Mouse (Mus musculus) right cerebral cortex, postnatal 36 days (tissue): ENCODE measurements at regions not wholly inside any gene's neighbourhood (a gene's known extent, or its start where the extent isn't known, plus 50 kb on each side); places are given as distances from the start of the nearest gene placed in this dataset.

Experiments used
- DNase-seq, 2 experiments: peaks; one replicate each; pipeline ENCODE4 v3.0.0; 2022; ENCODE audit warnings: low spot score in 2 of 2, mixed read lengths in 1 of 2

- DNase-seq: no peak
Observed at GRCm38 (mm10) chr9:120628794-120629560, 57.7 kb downstream of the Rpl14 start.

DNA sequence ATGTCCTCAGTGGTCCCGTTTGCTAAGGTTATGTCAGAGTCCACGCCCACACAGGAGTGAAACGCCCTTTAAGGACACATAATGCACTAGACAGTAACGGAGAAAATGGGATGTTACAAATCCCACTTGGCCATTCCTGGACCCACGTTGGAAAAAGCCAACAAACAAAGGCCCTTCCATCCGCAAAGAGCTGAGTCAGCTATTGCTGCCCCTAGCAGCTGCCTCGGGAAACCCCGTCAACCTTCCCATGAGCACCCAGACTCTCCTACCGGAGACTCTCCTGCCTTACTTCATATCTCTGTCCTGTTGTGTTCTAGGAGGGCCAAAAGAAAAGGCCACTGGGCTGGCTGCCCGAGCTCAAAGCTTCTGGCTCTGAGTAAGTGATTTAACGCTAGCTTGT is 58.4 kb downstream of the Rpl14 start:
- no peak for DNase-seq

DNA sequence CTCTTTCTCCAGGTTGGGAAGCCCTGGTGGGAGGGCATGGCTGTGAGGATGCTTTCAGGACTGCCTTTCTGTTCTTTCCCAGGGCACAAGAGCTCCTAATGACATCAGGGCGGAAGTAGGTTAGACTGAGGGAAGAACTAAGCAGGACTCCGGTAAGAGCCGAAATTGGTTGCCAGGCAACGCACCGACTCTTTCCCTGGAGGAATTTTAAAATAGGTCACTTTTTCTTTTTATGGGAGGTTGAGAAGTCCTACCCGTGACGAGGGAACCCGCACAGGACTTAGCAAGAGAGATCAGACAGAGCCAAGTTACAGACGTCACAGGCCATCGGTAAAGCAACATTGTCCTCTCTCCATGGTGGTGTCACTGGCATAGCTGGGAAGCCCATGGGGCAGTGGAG is 61.6 kb downstream of the Rpl14 start:
- DNase-seq: peak in 1 of 2 experiments; percentile 82

DNA sequence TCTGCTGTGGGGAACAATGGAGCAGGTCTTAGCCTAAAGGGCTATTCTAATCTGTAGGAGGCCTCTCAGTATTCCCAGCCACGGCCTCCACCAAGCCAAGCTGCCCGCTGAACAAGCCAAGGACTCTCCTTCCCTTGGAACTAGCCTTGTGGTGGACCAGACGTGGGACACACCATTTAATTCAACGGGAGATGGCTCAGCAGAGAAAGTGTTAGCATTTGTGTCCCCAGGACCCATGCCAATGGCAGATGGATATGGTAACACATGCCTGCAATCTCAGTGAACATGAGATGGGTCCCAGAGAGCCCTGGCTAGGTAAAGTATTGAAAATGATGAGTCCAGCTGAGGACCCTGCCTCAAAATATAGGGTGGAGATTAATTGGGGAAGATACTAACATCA is 71.4 kb downstream of the Rpl14 start:
- DNase-seq: no peak

DNA sequence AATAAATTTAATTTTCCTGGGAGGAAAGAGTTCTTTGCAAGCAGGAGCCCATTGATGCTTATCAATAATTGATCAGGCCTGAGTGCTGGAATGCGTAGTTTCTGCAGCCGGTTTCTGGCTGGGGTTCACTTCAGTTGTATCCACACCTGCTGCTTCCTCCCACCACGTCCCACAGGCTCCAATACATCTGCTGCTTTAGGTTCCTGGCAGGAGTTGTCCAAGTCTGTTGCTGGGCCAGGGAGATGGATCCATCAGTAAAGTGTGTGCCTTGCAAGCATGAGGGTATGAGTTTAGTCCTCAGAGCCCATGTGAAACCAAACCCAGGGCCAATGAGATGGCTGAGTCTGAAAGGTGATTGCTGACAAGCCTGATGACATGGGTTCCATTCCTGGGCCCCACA is 72.1 kb downstream of the Rpl14 start:
- DNase-seq: no peak

GRCm38 (mm10) chr9:120645776-120646175 is 74.5 kb downstream of the Rpl14 start:
- DNase-seq: no peak

DNA sequence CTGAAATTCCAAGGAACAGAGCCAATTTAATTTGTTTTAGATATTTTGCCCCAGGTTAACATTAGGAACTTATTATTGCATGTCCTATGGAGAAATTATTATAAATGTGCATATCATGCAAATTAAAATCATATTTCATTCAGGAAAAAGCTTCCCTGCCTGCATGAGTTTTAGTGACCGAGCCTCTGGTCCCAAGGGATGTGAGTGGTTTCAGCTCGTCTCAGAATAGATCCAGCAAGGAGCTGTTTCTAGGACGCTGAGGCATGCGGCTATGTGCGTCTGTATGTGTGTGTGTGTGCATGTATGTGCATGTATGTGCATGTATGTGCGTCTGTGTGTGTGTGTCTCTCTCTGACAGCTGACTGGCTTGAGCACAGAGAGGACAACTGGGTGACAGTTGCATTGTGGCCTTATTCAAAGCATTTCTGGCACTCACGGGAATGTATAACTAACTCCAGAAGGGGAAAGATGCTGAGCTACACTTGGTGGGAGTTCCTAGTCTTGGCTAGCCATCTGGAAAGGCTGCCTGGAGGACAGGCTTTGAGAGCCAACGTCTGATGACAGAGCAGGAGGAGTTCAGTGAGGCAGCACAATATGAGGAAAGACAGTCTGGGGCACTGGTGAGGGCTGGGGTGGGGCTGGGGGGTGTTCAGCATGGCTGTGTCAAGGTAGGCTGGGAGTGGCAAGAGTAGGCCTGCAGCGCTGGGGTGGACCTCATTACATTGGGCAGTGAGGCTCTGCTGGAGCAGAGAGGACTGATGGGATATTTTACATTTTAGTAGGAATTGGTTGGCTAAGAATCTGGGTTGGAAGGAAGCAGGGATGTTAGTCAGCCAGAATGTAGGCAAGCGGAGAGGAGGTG is 75.8 kb downstream of the Rpl14 start:
- DNase-seq: no peak

DNA sequence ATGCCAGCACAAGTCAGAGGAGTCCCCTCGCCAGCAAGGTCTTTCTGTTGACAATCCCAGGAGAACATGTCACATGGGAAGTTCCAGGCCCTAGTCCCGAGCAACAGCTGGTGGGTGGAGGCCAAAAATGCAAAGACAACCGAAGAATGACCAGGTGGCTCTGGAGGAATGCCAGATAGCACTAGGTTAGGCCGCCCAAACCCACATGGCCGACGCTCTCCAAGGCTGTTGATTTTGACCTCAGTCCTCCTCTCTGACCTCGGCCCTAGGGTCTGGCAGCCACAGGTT is 76.4 kb downstream of the Rpl14 start:
- DNase-seq: no peak

- no peak for DNase-seq
Observed at GRCm38 (mm10) chr9:120652733-120653132, 81.5 kb downstream of the Rpl14 start.

DNA sequence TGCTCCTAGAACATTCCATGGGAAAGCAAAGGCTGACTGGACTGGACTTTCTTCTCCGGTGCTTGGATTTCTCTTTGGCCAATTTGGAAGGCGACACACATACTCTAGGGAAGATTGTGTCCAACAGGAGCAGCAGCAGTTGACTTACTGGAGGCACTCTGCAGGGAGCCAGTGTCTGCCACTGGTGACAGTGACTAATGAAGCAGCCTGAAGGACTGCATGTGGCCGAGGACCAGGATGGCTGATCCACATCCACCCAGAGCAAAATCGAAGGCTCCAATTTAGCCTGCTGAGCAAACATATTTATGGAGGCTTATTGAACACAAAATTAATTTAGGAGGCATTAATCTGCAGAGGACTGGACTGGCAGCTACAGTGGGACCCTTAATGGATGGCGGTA is 81.9 kb downstream of the Rpl14 start:
- no peak for DNase-seq

DNA sequence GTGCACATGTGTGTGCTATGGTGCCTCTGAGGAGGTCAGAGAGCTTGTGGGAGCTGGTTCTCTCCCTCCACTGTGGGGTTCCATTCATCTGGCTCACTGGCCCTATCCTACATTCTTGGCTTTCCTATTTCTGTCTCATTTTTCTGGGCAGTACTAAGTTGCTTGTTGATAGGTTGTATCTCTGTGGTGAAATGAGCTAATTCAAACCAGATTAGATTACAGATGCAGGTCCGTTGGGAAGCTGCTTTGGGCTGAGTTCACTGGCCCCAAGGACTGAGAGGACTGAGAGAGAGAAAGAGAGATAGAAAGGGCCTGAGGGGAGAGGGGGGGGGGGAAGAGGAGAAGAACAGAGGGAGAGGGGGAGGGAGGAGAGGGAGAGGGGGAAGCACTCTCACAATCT is 83.5 kb downstream of the Rpl14 start:
- no peak for DNase-seq

DNA sequence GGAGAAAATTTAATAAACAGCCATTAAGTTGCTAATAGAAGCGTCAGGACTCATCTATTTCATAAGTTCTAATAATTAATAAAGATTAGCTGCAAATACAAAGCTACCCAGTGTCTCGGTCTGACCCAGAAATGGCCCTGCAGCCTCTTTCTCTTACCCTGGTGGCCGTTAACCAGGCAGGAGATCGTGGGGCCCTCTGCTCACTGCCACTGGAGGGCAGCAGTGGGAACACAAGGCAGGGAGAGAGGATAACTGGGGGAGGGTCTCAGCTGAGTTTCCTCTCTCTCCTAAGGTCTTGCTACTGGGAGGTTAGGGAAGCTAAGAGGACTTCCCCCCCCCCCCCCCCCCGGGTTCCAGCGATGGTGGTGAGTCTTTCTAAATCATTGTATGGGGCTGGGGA is 85.7 kb downstream of the Rpl14 start:
- DNase-seq: no peak

- no peak for DNase-seq
Observed at GRCm38 (mm10) chr9:120657786-120658185, 86.5 kb downstream of the Rpl14 start.

GRCm38 (mm10) chr9:120658576-120658975 is 87.3 kb downstream of the Rpl14 start:
- no peak for DNase-seq

DNA sequence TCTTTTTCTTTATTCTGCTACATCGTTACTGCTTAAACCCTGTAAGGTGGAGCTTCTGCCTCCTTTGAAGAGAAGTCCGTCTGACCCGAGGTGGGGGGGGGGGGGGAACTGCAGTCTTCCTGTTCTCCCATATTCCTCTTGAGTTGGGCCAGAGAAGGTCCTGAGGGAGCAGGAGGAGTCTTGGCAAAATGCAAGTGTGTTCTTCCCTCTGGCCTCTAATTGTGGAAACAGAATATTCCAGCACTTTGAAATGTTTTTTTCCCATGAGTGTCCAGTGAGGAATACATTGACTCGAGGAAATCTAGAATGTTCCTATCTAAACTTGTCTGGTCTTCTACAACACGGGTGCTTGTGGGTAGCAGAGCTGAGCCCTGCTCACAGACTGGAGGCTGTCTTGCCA is 90.0 kb downstream of the Rpl14 start:
- DNase-seq: no peak

DNA sequence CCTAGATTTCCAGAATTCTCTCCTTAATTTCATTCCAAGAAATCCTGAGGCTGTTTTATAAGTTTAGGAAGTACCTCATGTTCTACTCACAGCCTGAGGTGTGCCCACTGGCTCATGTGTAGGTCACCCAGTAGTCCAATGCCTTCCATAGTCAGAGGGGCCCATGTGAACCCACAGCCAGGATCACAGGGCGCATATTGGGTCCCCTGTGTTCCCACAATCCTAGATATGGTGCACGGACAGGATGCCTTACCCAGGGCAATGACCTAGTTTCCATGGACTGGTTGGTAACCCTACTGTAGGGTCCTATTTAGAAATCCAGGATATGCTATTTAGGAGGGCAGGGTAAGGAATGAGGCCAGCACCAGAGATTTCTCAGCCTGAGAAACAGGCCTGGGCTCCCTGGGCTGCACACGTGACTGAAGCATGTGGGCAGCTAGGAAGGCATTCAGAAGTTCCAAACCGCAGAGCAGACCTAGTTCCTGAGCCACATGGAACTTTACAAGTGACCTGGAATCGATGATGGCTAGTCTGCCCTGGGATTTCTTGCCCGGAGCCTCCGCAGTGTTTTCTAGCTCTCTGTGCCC is 90.5 kb downstream of the Rpl14 start:
- no peak for DNase-seq

DNA sequence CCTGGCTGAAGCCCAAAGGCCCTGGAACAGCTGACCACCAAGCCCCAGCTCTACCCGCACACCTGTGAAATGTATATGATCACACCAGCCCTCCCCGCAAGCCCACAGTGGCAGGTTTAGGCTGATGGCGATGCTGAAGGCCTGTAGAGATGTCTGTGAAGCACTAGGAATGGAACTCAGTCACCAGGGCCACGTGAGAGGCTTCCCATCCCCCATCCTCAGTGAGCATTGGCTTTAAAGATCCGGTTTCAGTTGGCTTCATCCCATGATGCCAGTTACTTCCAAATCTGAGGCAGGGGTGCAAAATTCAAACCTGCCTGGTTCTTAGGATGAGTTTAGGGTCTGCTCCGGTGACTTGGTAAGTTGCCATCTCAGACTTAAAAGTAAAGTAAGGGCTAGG is 91.9 kb downstream of the Rpl14 start:
- DNase-seq: no peak

GRCm38 (mm10) chr9:120664086-120664485 is 92.8 kb downstream of the Rpl14 start:
- DNase-seq: no peak

- DNase-seq: peak; percentile 31 to 32
Observed at GRCm38 (mm10) chr9:120672452-120672851, 101.2 kb downstream of the Rpl14 start.

DNA sequence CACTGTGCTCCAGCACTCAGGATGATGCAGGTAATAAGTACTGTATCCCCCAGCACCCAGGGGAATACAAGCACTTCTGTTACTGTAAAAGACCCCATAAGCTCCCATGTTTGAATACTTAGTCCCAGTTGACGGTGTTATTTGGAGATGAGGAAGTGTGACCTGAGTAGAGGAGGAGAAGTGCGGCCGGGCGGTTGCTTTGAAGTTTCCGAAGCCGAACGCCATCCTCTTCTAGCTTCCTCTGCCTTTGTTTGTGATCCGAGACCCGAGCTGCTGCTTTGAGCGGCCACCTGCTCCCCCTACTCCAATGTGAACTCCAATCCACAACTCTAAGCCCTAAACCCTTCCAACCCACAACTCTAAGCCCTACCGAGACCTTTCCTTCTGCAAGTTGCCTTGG is 103.6 kb downstream of the Rpl14 start:
- DNase-seq: no peak

DNA sequence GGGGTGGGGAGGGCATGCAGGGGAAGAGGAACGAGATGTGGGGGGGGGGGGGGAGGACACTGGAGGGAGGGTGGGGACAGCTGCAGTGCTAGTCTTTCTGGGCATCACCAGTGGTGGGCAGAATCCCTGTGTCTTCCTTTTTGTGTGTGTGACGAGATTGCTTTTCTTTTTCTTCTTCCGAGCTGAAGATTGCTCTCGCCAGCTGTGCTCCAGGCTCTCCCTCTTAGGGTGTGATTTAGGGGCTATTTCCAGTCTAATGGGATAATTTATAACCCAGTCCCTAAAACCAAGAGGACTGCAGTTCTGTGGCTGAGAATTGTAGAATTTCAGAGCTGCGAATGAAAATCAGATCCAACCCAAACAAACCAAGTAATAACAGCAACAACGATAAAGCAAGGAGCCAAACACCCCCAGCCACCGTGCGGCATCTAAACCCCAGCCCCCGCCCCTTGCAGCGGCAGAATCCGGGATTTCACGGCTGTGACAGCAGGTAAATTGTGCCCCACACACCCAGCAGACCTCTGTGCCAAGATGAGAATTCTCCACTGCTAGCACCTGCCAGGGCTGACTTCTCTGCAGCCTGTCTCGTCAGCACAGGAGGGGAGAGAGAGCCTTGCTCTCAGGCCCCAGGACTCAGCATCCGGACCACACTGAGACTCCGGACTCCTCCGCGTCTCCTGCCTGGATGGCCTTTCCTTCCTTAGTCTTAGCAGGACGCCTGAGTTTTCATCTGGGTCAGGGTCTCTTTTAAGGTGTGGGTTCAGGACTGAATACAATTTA is 104.3 kb downstream of the Rpl14 start:
- no peak for DNase-seq

GRCm38 (mm10) chr9:120676301-120676700 is 105.1 kb downstream of the Rpl14 start:
- no peak for DNase-seq
